Mouse (Mus musculus): ENCODE results near the gene Zfyve1. TPM values are rescaled to one million over a fixed set of nuclear protein-coding genes. Genes with fewer than 3 reads are reported as not detected.

Zfyve1 gene
- polyA plus RNA-seq, 1 experiment from 2014 or later = 7.6 TPM

DNA sequence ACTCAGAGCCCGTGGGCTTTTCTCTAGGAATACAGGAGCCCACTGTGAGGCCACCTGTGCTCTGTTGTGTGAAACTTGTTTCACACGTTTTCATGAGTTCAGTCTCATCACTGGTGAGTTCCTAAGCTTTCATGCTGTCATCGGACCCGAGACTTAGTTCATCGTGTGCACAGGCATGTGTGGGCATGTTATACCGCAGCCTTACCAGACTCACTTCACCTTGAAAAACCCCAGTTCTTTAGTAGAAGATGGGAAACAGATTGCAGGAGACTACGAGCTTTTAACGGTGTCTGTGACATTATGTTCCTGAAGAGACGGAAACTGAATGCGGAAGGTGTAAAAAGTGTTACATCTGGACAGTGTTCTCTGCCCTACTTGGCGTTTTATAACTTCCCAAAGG, 61.6 kb downstream of the Zfyve1 start:
- H3K4me1 ChIP-seq (replicated peaks; ENCODE audit: control insufficient read depth, insufficient read depth) = no peaks in the 10 kb centered on the region
- H3K36me3 ChIP-seq (ENCODE audit: control insufficient read depth, insufficient read depth, low read length) = peaks cover 6% of the 10 kb centered on the region
- 67% methylated on average over 11 of the region's 11 CpGs for WGBS
- H3K9ac ChIP-seq (ENCODE audit: low read length) = no peak overlapping the region
- no peak for ATAC-seq (ENCODE audit: low FRiP score, low TSS enrichment)
- no peak overlapping the region for H3K4me3 ChIP-seq (ENCODE audit: low read depth, low read length)
- H3K27me3 ChIP-seq (ENCODE audit: control insufficient read depth, insufficient read depth, low read length) = no peaks in the 10 kb centered on the region
- no peak for DNase-seq (ENCODE audit: low spot score)
- no peak for TF ChIP-seq EP300 (optimal IDR thresholded peaks at IDR 0.05)
- no peak for TF ChIP-seq CTCF (IDR thresholded peaks at IDR 0.05; ENCODE audit: low read depth)
- H3K4me2 ChIP-seq (replicated peaks; ENCODE audit: low read depth) = no peak overlapping the region
- H3K9me3 ChIP-seq (ENCODE audit: control insufficient read depth, low read length) = no peaks in the 10 kb centered on the region
- H3K27ac ChIP-seq (replicated peaks) = no peak overlapping the region

DNA sequence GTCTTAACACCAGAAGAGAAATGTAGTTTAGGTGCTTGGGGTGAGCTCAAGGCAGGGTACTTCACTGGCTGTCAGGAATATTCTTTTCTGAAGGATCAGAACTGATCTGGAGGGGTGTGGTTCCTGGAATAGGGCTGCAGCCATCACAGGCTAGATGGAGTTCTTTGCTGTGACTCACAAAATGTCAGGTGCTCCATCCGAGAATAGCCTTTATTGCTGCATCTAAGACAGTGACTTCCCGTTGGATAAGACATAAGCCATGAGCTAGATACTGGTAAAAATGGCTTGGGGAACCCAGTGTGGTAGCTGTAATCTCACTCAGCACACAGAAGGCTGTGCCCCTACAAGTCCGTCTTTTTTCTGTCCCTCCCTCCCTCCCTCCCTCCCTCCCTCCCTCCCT, 62.8 kb downstream of the Zfyve1 start:
- ATAC-seq (ENCODE audit: low FRiP score, low TSS enrichment) (no peak), DNase-seq (ENCODE audit: low spot score) (no peak)
- Histone ChIP-seq H3K9me3 (ENCODE audit: control insufficient read depth, low read length) (no peaks in the 10 kb centered on the region), H3K4me1 (replicated peaks; ENCODE audit: control insufficient read depth, insufficient read depth) (no peaks in the 10 kb centered on the region), H3K4me2 (replicated peaks; ENCODE audit: low read depth) (no peak overlapping the region), H3K27me3 (ENCODE audit: control insufficient read depth, insufficient read depth, low read length) (no peaks in the 10 kb centered on the region), H3K27ac (replicated peaks) (no peak overlapping the region), H3K9ac (ENCODE audit: low read length) (no peak overlapping the region), H3K4me3 (ENCODE audit: low read depth, low read length) (no peak overlapping the region), H3K36me3 (ENCODE audit: control insufficient read depth, insufficient read depth, low read length) (peaks cover 6% of the 10 kb centered on the region; the same call in 1 of the 2 replicates)
- TF ChIP-seq CTCF (IDR thresholded peaks at IDR 0.05; ENCODE audit: low read depth) = no peak
- no peak for TF ChIP-seq EP300 (optimal IDR thresholded peaks at IDR 0.05)
- 80% methylated on average over 3 of the region's 3 CpGs for WGBS

DNA sequence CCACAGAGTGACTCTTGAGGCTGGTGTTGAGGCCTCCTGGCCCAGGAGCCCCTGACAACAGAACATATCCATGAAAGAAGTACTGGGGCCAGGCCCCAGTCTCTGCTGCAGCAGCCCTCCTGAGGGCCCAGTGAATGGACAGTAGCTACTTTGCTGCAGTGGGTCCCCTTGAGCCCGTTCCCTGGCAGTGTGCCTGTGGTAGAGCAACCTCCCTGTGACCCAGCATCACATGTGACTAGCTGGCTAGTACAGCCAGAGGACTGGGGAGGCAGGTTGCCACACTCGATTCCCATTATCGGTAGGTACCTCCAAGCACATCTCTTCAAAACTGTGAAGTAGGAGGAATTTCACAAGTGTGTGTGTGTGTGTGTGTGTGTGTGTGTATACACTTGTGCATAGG, 64.1 kb downstream of the Zfyve1 start:
- no peak for ATAC-seq (ENCODE audit: low FRiP score, low TSS enrichment)
- H3K27me3 ChIP-seq (ENCODE audit: control insufficient read depth, insufficient read depth, low read length) = no peaks in the 10 kb centered on the region
- 91% methylated on average over 3 of the region's 3 CpGs for WGBS
- DNase-seq (ENCODE audit: low spot score) = no peak
- H3K36me3 ChIP-seq (ENCODE audit: control insufficient read depth, insufficient read depth, low read length) = peaks cover 6% of the 10 kb centered on the region; the same call in 1 of the 2 replicates
- no peaks in the 10 kb centered on the region for H3K9me3 ChIP-seq (ENCODE audit: control insufficient read depth, low read length)
- H3K9ac ChIP-seq (ENCODE audit: low read length) = no peak overlapping the region
- TF ChIP-seq EP300 (optimal IDR thresholded peaks at IDR 0.05) (no peak), CTCF (IDR thresholded peaks at IDR 0.05; ENCODE audit: low read depth) (no peak)
- no peaks in the 10 kb centered on the region; the same call in 1 of the 2 replicates for H3K4me1 ChIP-seq (replicated peaks; ENCODE audit: control insufficient read depth, insufficient read depth)
- H3K4me2 ChIP-seq (replicated peaks; ENCODE audit: low read depth) = no peak overlapping the region
- no peak overlapping the region for H3K4me3 ChIP-seq (ENCODE audit: low read depth, low read length)
- no peak overlapping the region for H3K27ac ChIP-seq (replicated peaks)

DNA sequence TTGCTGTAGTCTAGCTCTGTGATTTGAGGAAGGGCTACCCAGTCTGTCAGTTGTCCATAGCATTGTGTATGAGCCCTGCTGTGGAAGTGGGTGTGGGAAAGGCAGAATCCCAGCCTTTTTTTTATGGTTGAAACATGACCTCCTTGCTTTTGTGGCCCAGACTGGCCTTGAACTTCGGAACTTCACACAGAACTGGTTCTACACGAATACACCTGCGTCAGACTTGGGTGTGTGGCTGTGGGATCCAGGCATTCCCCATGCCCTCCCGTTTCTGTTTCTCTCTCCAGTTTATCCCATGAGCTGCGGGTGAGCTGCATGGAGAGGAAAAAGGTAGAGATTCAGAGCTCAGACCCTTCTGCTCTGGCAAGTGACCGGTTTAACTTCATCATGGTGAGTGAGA, 65.0 kb downstream of the Zfyve1 start:
- no peak overlapping the region for H3K27ac ChIP-seq (replicated peaks)
- no peak overlapping the region for H3K9ac ChIP-seq (ENCODE audit: low read length)
- DNase-seq (ENCODE audit: low spot score) = no peak
- H3K4me2 ChIP-seq (replicated peaks; ENCODE audit: low read depth) = no peak overlapping the region
- no peaks in the 10 kb centered on the region for H3K27me3 ChIP-seq (ENCODE audit: control insufficient read depth, insufficient read depth, low read length)
- no peak for TF ChIP-seq EP300 (optimal IDR thresholded peaks at IDR 0.05)
- TF ChIP-seq CTCF (IDR thresholded peaks at IDR 0.05; ENCODE audit: low read depth) = no peak
- H3K4me1 ChIP-seq (replicated peaks; ENCODE audit: control insufficient read depth, insufficient read depth) = no peaks in the 10 kb centered on the region; the same call in 1 of the 2 replicates
- H3K9me3 ChIP-seq (ENCODE audit: control insufficient read depth, low read length) = no peaks in the 10 kb centered on the region
- WGBS = 89% methylated on average over 6 of the region's 6 CpGs
- peaks cover 6% of the 10 kb centered on the region; the same call in 1 of the 2 replicates for H3K36me3 ChIP-seq (ENCODE audit: control insufficient read depth, insufficient read depth, low read length)
- no peak overlapping the region for H3K4me3 ChIP-seq (ENCODE audit: low read depth, low read length)
- no peak for ATAC-seq (ENCODE audit: low FRiP score, low TSS enrichment)

DNA sequence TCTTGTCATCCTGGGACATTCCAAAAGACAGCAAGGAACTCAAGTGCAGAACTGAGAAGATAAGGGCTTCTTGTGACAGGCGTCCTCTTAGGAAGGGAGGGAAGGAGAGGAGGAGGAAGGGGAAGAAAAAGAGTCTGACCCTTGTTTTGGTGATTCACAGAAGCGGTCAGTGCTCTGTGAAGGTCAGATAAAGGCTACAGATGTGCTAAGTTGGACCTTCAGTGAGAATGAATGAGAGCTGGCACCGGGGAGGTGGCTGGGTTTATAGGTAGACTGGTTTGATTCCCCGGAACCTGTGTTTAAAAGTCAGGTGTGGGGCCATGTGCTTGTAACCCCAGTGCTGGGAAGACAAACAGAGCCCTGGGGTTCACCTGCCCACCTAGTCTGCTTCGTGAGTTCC, 68.4 kb downstream of the Zfyve1 start:
- Histone ChIP-seq H3K4me2 (replicated peaks; ENCODE audit: low read depth) (no peak overlapping the region), H3K9me3 (ENCODE audit: control insufficient read depth, low read length) (no peaks in the 10 kb centered on the region), H3K36me3 (ENCODE audit: control insufficient read depth, insufficient read depth, low read length) (no peaks in the 10 kb centered on the region), H3K9ac (ENCODE audit: low read length) (no peak overlapping the region), H3K27me3 (ENCODE audit: control insufficient read depth, insufficient read depth, low read length) (no peaks in the 10 kb centered on the region), H3K4me1 (replicated peaks; ENCODE audit: control insufficient read depth, insufficient read depth) (no peaks in the 10 kb centered on the region; the same call in 1 of the 2 replicates), H3K4me3 (ENCODE audit: low read depth, low read length) (no peak overlapping the region), H3K27ac (replicated peaks) (no peak overlapping the region)
- ATAC-seq (ENCODE audit: low FRiP score, low TSS enrichment) (no peak), DNase-seq (ENCODE audit: low spot score) (no peak)
- TF ChIP-seq CTCF (IDR thresholded peaks at IDR 0.05; ENCODE audit: low read depth) (no peak), EP300 (optimal IDR thresholded peaks at IDR 0.05) (no peak)
- 86% methylated on average over 5 of the region's 5 CpGs for whole genome bisulfite sequencing

DNA sequence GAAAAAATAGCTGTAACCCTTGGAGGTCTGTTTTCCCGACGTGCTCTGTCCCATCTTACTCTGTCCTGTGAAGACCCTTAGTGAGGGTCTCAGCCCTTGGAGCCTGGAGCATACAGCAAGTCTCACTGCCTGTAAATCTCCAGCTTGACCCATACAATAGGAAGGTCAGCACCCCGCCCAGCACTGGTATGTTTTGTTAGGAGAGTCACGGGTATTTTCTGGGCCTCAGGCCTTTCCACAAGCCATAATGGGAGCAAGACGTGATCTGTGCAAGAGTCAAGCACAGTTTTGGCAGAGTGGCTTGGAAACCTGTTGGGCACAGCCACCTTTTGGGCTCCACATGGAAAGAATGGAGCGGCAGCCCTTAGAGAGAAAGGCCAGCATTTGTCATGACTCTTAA, 69.2 kb downstream of the Zfyve1 start:
- Histone ChIP-seq H3K4me1 (replicated peaks; ENCODE audit: control insufficient read depth, insufficient read depth) (no peaks in the 10 kb centered on the region; the same call in 1 of the 2 replicates), H3K36me3 (ENCODE audit: control insufficient read depth, insufficient read depth, low read length) (no peaks in the 10 kb centered on the region), H3K9me3 (ENCODE audit: control insufficient read depth, low read length) (no peaks in the 10 kb centered on the region), H3K27ac (replicated peaks) (no peak overlapping the region), H3K4me2 (replicated peaks; ENCODE audit: low read depth) (no peak overlapping the region), H3K27me3 (ENCODE audit: control insufficient read depth, insufficient read depth, low read length) (no peaks in the 10 kb centered on the region), H3K9ac (ENCODE audit: low read length) (no peak overlapping the region), H3K4me3 (ENCODE audit: low read depth, low read length) (no peak overlapping the region)
- WGBS = 62% methylated on average over 6 of the region's 6 CpGs
- TF ChIP-seq EP300 (optimal IDR thresholded peaks at IDR 0.05) (no peak), CTCF (IDR thresholded peaks at IDR 0.05; ENCODE audit: low read depth) (no peak)
- DNase-seq (ENCODE audit: low spot score) (peak; percentile 31), ATAC-seq (ENCODE audit: low FRiP score, low TSS enrichment) (no peak)

All from stomach, postnatal 0 days (tissue).